Mouse (Mus musculus): ENCODE data around the gene Hepacam2. TPM values are rescaled to one million over a fixed set of nuclear protein-coding genes. Genes with fewer than 3 reads are reported as not detected.

Gene Hepacam2
- polyA plus RNA-seq, 1 experiment = not detected

DNA sequence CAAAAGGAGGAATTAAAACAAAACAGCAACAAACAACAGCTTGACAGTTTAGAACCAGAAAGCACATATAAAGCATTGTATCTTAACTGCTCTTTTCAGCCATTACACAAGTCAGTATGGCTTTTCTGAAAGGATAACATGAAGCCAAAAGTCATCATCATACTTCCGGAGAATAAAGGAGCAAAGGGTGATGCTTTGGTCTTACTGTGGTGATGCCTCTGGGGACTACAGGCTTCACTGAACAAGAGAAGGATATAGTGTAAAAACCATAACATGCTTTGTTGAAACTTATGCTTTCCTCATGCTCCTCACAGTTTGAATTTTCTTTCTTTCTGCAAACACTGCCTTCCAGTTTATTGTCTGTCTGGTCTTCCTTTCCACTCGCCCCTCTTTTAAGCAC, 34.5 kb downstream of the Hepacam2 start:
- Histone ChIP-seq H3K4me3 (ENCODE audit: insufficient read depth, poor library complexity, severe bottlenecking) (no peak overlapping the region), H3ac (ENCODE audit: control insufficient read depth, insufficient read length, low read depth) (no peak overlapping the region), H3K27me3 (ENCODE audit: control insufficient read depth, insufficient read depth, insufficient read length) (no peaks in the 10 kb centered on the region), H3K36me3 (ENCODE audit: control insufficient read depth, insufficient read depth) (no peaks in the 10 kb centered on the region), H3K79me3 (ENCODE audit: low read depth) (no peaks in the 10 kb centered on the region), H3K79me2 (ENCODE audit: control insufficient read depth, insufficient read depth) (no peaks in the 10 kb centered on the region)
- TF ChIP-seq MYOG (IDR thresholded peaks at IDR 0.05; ENCODE audit: control insufficient read depth, extremely low read depth, insufficient read length) = no peak
- TF ChIP-seq CEBPB (IDR thresholded peaks at IDR 0.05; ENCODE audit: low read depth) = no peak
- no peak for TF ChIP-seq FOSL1 (IDR thresholded peaks at IDR 0.05; ENCODE audit: insufficient read depth, low read length, poor library complexity, severe bottlenecking)
- no peak for TF ChIP-seq USF1 (IDR thresholded peaks at IDR 0.05; ENCODE audit: low read depth)
- no peak for TF ChIP-seq MYOD1 (IDR thresholded peaks at IDR 0.05; ENCODE audit: control insufficient read depth, insufficient read length, low read depth)
- TF ChIP-seq MAX (IDR thresholded peaks at IDR 0.05) = no peak
- TF ChIP-seq CTCF (IDR thresholded peaks at IDR 0.05; ENCODE audit: control insufficient read depth, insufficient read depth, insufficient read length) = no peak

DNA sequence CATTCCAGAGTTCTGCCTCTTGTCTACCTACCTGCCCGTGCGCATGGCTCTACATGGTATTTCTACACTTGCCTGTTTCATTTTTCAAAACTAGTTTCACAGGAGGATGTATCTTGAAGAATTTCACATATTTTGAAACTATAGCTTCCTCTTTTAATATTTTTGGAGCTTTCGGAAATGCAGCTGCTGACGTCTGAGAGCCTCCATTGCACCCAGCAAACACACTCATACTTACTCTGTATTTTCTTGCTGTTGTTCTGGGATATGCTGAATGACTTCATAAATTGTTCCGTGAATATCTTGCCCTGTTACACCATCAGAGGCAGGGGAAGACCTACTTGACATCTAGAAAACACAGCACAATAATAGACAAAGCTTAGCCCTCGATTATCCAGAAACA, 35.1 kb downstream of the Hepacam2 start:
- no peaks in the 10 kb centered on the region for H3K79me3 ChIP-seq (ENCODE audit: low read depth)
- no peak overlapping the region for H3K4me3 ChIP-seq (ENCODE audit: insufficient read depth, poor library complexity, severe bottlenecking)
- no peaks in the 10 kb centered on the region for H3K79me2 ChIP-seq (ENCODE audit: control insufficient read depth, insufficient read depth)
- H3ac ChIP-seq (ENCODE audit: control insufficient read depth, insufficient read length, low read depth) = no peak overlapping the region
- no peak for TF ChIP-seq USF1 (IDR thresholded peaks at IDR 0.05; ENCODE audit: low read depth)
- TF ChIP-seq MYOG (IDR thresholded peaks at IDR 0.05; ENCODE audit: control insufficient read depth, extremely low read depth, insufficient read length) = no peak
- no peak for TF ChIP-seq FOSL1 (IDR thresholded peaks at IDR 0.05; ENCODE audit: insufficient read depth, low read length, poor library complexity, severe bottlenecking)
- TF ChIP-seq CTCF (IDR thresholded peaks at IDR 0.05; ENCODE audit: control insufficient read depth, insufficient read depth, insufficient read length) = no peak
- no peak for TF ChIP-seq MYOD1 (IDR thresholded peaks at IDR 0.05; ENCODE audit: control insufficient read depth, insufficient read length, low read depth)
- TF ChIP-seq CEBPB (IDR thresholded peaks at IDR 0.05; ENCODE audit: low read depth) = no peak
- no peak for TF ChIP-seq MAX (IDR thresholded peaks at IDR 0.05)
- H3K36me3 ChIP-seq (ENCODE audit: control insufficient read depth, insufficient read depth) = no peaks in the 10 kb centered on the region
- H3K27me3 ChIP-seq (ENCODE audit: control insufficient read depth, insufficient read depth, insufficient read length) = no peaks in the 10 kb centered on the region

DNA sequence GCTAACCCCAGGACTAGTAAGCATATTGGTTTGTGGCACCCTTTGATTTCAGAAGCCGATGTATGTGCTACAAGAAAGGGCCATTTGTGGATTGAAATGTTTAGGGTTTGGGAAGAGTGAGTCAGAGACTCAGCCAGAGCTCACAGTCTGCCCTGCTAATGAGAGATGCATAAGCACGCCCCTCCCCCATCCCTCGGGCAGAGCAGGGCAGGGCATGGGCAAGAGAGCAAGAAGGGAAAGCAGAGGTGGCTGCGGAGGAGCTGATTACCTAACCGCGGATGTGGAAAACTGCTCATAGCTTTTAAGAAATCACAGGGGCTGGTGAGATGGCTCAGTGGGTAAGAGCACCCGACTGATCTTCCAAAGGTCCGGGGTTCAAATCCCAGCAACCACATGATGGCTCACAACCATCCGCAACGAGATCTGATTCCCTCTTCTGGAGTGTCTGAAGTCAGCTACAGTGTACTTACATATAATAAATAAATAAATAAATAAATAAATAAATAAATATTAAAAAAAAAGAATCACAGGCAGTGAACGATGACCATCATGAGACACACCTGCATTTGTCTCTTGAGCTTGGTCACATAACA, 42.1 kb downstream of the Hepacam2 start:
- H3K4me3 ChIP-seq (ENCODE audit: insufficient read depth, poor library complexity, severe bottlenecking) = no peak overlapping the region
- no peaks in the 10 kb centered on the region for H3K79me2 ChIP-seq (ENCODE audit: control insufficient read depth, insufficient read depth)
- H3K36me3 ChIP-seq (ENCODE audit: control insufficient read depth, insufficient read depth) = no peaks in the 10 kb centered on the region
- H3K27me3 ChIP-seq (ENCODE audit: control insufficient read depth, insufficient read depth, insufficient read length) = no peaks in the 10 kb centered on the region
- TF ChIP-seq CEBPB (IDR thresholded peaks at IDR 0.05; ENCODE audit: low read depth) (no peak), MYOG (IDR thresholded peaks at IDR 0.05; ENCODE audit: control insufficient read depth, extremely low read depth, insufficient read length) (no peak), MYOD1 (IDR thresholded peaks at IDR 0.05; ENCODE audit: control insufficient read depth, insufficient read length, low read depth) (no peak), CTCF (IDR thresholded peaks at IDR 0.05; ENCODE audit: control insufficient read depth, insufficient read depth, insufficient read length) (no peak), MAX (IDR thresholded peaks at IDR 0.05) (no peak), FOSL1 (IDR thresholded peaks at IDR 0.05; ENCODE audit: insufficient read depth, low read length, poor library complexity, severe bottlenecking) (no peak), USF1 (IDR thresholded peaks at IDR 0.05; ENCODE audit: low read depth) (no peak)
- no peak overlapping the region for H3ac ChIP-seq (ENCODE audit: control insufficient read depth, insufficient read length, low read depth)
- no peaks in the 10 kb centered on the region for H3K79me3 ChIP-seq (ENCODE audit: low read depth)

DNA sequence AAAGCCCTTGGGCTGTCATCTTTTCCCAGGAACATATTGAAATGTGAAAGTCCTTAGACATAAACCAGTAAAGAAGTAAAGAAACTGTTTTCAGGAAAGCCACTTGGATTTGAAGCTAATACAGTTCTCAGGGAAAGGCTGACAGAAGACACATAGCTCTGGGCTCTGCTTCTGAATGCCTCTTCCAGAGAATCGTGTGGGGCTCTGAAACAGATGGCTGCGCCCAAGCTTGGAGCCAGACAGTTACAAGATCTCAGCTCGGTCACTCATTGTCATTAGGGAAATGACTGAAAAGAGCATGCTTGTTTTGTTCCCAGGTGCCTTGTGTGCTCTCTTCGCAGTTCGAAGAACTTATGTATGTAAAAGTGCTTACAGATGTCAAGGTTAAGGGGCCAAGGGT, 43.7 kb downstream of the Hepacam2 start:
- no peak overlapping the region for H3K4me3 ChIP-seq (ENCODE audit: insufficient read depth, poor library complexity, severe bottlenecking)
- no peaks in the 10 kb centered on the region for H3K79me2 ChIP-seq (ENCODE audit: control insufficient read depth, insufficient read depth)
- no peaks in the 10 kb centered on the region for H3K36me3 ChIP-seq (ENCODE audit: control insufficient read depth, insufficient read depth)
- no peaks in the 10 kb centered on the region for H3K27me3 ChIP-seq (ENCODE audit: control insufficient read depth, insufficient read depth, insufficient read length)
- no peaks in the 10 kb centered on the region for H3K79me3 ChIP-seq (ENCODE audit: low read depth)
- TF ChIP-seq CEBPB (IDR thresholded peaks at IDR 0.05; ENCODE audit: low read depth) (no peak), MYOD1 (IDR thresholded peaks at IDR 0.05; ENCODE audit: control insufficient read depth, insufficient read length, low read depth) (no peak), USF1 (IDR thresholded peaks at IDR 0.05; ENCODE audit: low read depth) (no peak), FOSL1 (IDR thresholded peaks at IDR 0.05; ENCODE audit: insufficient read depth, low read length, poor library complexity, severe bottlenecking) (no peak), MYOG (IDR thresholded peaks at IDR 0.05; ENCODE audit: control insufficient read depth, extremely low read depth, insufficient read length) (no peak), CTCF (IDR thresholded peaks at IDR 0.05; ENCODE audit: control insufficient read depth, insufficient read depth, insufficient read length) (no peak), MAX (IDR thresholded peaks at IDR 0.05) (no peak)
- H3ac ChIP-seq (ENCODE audit: control insufficient read depth, insufficient read length, low read depth) = no peak overlapping the region

DNA sequence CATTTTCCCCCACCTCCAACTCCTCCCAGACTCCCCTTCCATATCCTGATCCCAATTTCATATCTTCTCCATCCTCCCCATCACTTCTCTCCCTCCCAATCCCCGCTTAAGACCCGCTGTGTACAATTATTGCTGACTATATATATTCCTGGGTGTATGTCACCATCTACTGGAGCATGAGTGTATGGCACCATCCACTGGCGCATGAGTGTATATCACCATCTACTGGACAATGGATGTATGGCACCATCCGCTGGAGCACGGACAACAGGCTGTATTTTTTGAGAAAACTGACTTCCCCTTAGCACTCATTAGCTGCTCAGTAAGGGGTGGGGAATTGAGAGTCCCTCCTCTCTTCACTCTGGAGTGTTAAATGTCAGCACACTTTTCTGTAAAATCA, 50.7 kb downstream of the Hepacam2 start:
- Histone ChIP-seq H3K79me2 (ENCODE audit: control insufficient read depth, insufficient read depth) (no peaks in the 10 kb centered on the region), H3K79me3 (ENCODE audit: low read depth) (no peaks in the 10 kb centered on the region), H3K27me3 (ENCODE audit: control insufficient read depth, insufficient read depth, insufficient read length) (no peaks in the 10 kb centered on the region), H3K4me3 (ENCODE audit: insufficient read depth, poor library complexity, severe bottlenecking) (no peak overlapping the region), H3ac (ENCODE audit: control insufficient read depth, insufficient read length, low read depth) (no peak overlapping the region), H3K36me3 (ENCODE audit: control insufficient read depth, insufficient read depth) (no peaks in the 10 kb centered on the region)
- TF ChIP-seq CTCF (IDR thresholded peaks at IDR 0.05; ENCODE audit: control insufficient read depth, insufficient read depth, insufficient read length) (peak; percentile 83), CEBPB (IDR thresholded peaks at IDR 0.05; ENCODE audit: low read depth) (no peak)

DNA sequence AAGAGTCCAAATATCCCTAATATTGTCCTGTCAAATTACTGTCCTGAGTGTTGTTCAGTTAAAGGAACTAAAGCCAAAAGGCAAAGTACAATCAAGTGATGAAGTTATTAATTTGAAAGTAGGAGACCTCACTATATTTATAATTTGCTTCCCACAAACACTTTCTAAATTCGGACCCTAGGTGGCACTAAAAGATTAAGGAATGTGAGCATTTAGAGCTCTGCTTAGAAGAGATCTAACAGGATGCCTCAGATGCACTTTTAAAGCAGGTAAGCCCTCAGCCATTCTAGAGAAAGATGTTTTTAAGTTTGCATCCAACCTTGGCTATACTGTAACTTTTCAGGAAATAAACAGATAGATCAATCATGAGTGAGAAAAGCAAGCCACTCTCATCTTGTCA, 54.2 kb downstream of the Hepacam2 start:
- H3K79me3 ChIP-seq (ENCODE audit: low read depth) = no peaks in the 10 kb centered on the region
- TF ChIP-seq MYOG (IDR thresholded peaks at IDR 0.05; ENCODE audit: control insufficient read depth, extremely low read depth, insufficient read length) (no peak), MAX (IDR thresholded peaks at IDR 0.05) (no peak), FOSL1 (IDR thresholded peaks at IDR 0.05; ENCODE audit: insufficient read depth, low read length, poor library complexity, severe bottlenecking) (no peak), MYOD1 (IDR thresholded peaks at IDR 0.05; ENCODE audit: control insufficient read depth, insufficient read length, low read depth) (no peak)
- H3K36me3 ChIP-seq (ENCODE audit: control insufficient read depth, insufficient read depth) = no peaks in the 10 kb centered on the region
- no peak overlapping the region for H3ac ChIP-seq (ENCODE audit: control insufficient read depth, insufficient read length, low read depth)
- H3K27me3 ChIP-seq (ENCODE audit: control insufficient read depth, insufficient read depth, insufficient read length) = no peaks in the 10 kb centered on the region
- H3K4me3 ChIP-seq (ENCODE audit: insufficient read depth, poor library complexity, severe bottlenecking) = no peak overlapping the region
- no peaks in the 10 kb centered on the region for H3K79me2 ChIP-seq (ENCODE audit: control insufficient read depth, insufficient read depth)

Data from C2C12 (cell line).